ENCODE assay signal across 9 mouse cellular contexts in the genomic region with DNA sequence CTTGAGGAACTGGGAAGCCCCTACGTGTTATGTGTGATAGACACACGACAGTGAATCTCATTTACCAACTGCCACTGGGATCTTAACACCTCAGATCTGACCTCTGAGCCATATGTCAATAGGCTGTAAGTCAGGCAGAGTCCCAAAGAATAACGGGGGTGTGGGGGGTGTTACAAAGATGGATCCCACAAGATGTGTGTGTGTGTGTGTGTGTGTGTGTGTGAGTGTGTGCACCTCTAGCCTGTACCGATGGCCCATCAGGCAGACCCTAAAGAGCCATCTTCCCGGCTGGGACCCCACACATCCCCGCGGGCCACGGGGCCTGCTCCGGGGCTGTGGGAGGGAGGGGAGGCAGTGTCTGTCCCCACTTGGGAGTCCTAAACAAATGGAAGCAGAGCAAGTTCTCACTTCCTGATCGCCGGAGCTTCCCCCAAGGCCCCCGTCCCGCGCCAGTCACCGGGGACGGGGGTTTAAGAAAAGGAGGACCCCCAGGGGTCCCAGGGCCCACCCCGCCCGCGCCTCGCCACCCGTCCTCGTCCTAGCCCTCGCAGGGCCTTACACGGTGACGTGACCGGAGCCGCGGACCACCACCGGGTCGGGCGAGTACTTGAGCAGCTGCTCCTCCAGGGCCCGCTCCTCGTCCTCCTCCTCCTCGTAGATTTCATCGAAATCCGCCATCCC. TPM values are rescaled to one million over a fixed set of nuclear protein-coding genes. Genes with fewer than 3 reads are reported as not detected.
DNase-seq lines count a peak whose midpoint lies in the region; ATAC-seq and TF ChIP-seq lines count a peak whose summit lies in the region.
"Had no signal": no experiment of that assay in that cellular context is flagged by ENCODE, and none has a peak within 500 bp of the region (broad histone marks: within the 10 kb centered on the region; RNA-seq: fewer than 3 reads in every experiment).

No protein-coding gene starts in this region.

- H3K36me3 ChIP-seq in E14TG2a.4 (ENCODE audit: insufficient read depth, low read length) (no peaks in the 10 kb centered on the region), myocyte (ENCODE audit: control insufficient read depth, insufficient read depth) (no peaks in the 10 kb centered on the region)
- 0 out of 2 replicates have a peak, but pooled peaks cover 6% of the 10 kb centered on the region for H3K36me3 ChIP-seq in heart, embryonic 12.5 days
- no peaks in the 10 kb centered on the region for H3K36me3 ChIP-seq in limb, embryonic 15.5 days

- peak overlapping the region; percentile 92 for H3K4me2 ChIP-seq in heart, embryonic 12.5 days
- peak overlapping the region; percentile 72 for H3K4me2 ChIP-seq in limb, embryonic 15.5 days
- H3K4me2 ChIP-seq in myocyte (ENCODE audit: low read depth): peak overlapping the region; percentile 93

- peak overlapping the region; percentile 94 for H3K27ac ChIP-seq in layer of hippocampus, adult 2 months
- H3K27ac ChIP-seq in brown adipose tissue, adult 24 weeks (replicated peaks; ENCODE audit: low read depth, low read length): peak overlapping the region; percentile 86
- peak overlapping the region; percentile 86 for H3K27ac ChIP-seq in heart, embryonic 12.5 days (ENCODE audit: poor library complexity, severe bottlenecking)
- peak overlapping the region; percentile 87 for H3K27ac ChIP-seq in limb, embryonic 15.5 days

- H3K9me3 ChIP-seq in E14TG2a.4 (ENCODE audit: low read length): no peaks in the 10 kb centered on the region
- H3K9me3 ChIP-seq in heart, embryonic 12.5 days (replicated peaks): peaks cover 2% of the 10 kb centered on the region; the same call in 1 of the 2 replicates
- H3K9me3 ChIP-seq in limb, embryonic 15.5 days: no peaks in the 10 kb centered on the region

- H3K4me3 ChIP-seq in layer of hippocampus, adult 2 months: peak overlapping the region; percentile 99
- H3K4me3 ChIP-seq in E14TG2a.4 (replicated peaks; ENCODE audit: low read length) (peak overlapping the region; percentile 93), myocyte (peak overlapping the region; percentile 71)
- H3K4me3 ChIP-seq in brown adipose tissue, adult 24 weeks (ENCODE audit: insufficient read depth, low read depth, low read length): peak overlapping the region; percentile 100
- H3K4me3 ChIP-seq in heart, embryonic 12.5 days: peak overlapping the region; percentile 95
- peak overlapping the region; percentile 98 for H3K4me3 ChIP-seq in limb, embryonic 15.5 days

- H3K9ac ChIP-seq in heart, embryonic 12.5 days: peak overlapping the region; percentile 99
- peak overlapping the region; percentile 100 for H3K9ac ChIP-seq in limb, embryonic 15.5 days

- peaks cover 35% of the 10 kb centered on the region for H3K4me1 ChIP-seq in E14TG2a.4 (replicated peaks; ENCODE audit: low read depth, low read length)
- H3K4me1 ChIP-seq in brown adipose tissue, adult 24 weeks (ENCODE audit: control insufficient read depth, insufficient read depth, insufficient read length, low read length): peaks cover 16% of the 10 kb centered on the region
- peaks cover 15% of the 10 kb centered on the region for H3K4me1 ChIP-seq in heart, embryonic 12.5 days (replicated peaks)
- H3K4me1 ChIP-seq in limb, embryonic 15.5 days: peaks cover 4% of the 10 kb centered on the region

- peak overlapping the region; percentile 100 for H3ac ChIP-seq in myocyte (ENCODE audit: control insufficient read depth, insufficient read length)

- peaks cover 52% of the 10 kb centered on the region for H3K79me2 ChIP-seq in myocyte (ENCODE audit: control insufficient read depth, insufficient read depth)

- WGBS in heart, embryonic 12.5 days: under 1% methylated on average over 35 of the region's 36 CpGs
- WGBS in limb, embryonic 15.5 days: under 1% methylated on average over 33 of the region's 36 CpGs

- H3K27me3 ChIP-seq in E14TG2a.4 (ENCODE audit: insufficient read depth, low read length): peaks cover 17% of the 10 kb centered on the region
- H3K27me3 ChIP-seq in heart, embryonic 12.5 days (replicated peaks): 0 out of 2 replicates have a peak, but pooled peaks cover under 1% of the 10 kb centered on the region
- H3K27me3 ChIP-seq in limb, embryonic 15.5 days: no peaks in the 10 kb centered on the region
- H3K27me3 ChIP-seq in myocyte (ENCODE audit: control insufficient read depth, insufficient read depth, insufficient read length): no peaks in the 10 kb centered on the region

- no peak for TF ChIP-seq CTCF in layer of hippocampus, adult 2 months (conservative IDR thresholded peaks at IDR 0.05)
- no peak for TF ChIP-seq CTCF in E14TG2a.4 (conservative IDR thresholded peaks at IDR 0.05; ENCODE audit: low read length)

- peak; percentile 79 for ATAC-seq in heart, embryonic 12.5 days (ENCODE audit: insufficient number of reproducible peaks, low FRiP score)
- ATAC-seq in limb, embryonic 15.5 days (ENCODE audit: insufficient number of reproducible peaks, low FRiP score, low TSS enrichment, low read depth): peak; percentile 61

- DNase-seq in layer of hippocampus, adult 2 months (ENCODE audit: low spot score in 2 of 2): peak in 1 of 2 experiments; percentile 17
- DNase-seq in layer of hippocampus, adult 8-10 months (ENCODE audit: low spot score in 2 of 2): no peak
- no peak for DNase-seq in gastrocnemius, postnatal 10 days

- no peak for TF ChIP-seq POLR2A in myocyte (IDR thresholded peaks at IDR 0.05; ENCODE audit: insufficient read length, low read depth)

TF ChIP-seq in myocyte, 11 proteins besides CTCF, POLR2A, EP300 and RAD21:
- TF ChIP-seq MYOG (IDR thresholded peaks at IDR 0.05; ENCODE audit: control insufficient read depth in 1 of 3, insufficient read depth in 1 of 3, insufficient read length in 2 of 3, low read depth in 2 of 3): peak in 2 of 3 experiments; percentile 10 to 14
- no peak for TF ChIP-seq POLR2AphosphoS2 (IDR thresholded peaks at IDR 0.05; ENCODE audit: insufficient read length, low read depth)
- no peak for TF ChIP-seq CEBPB (IDR thresholded peaks at IDR 0.05; ENCODE audit: insufficient read depth, poor library complexity, severe bottlenecking)
- TF ChIP-seq MYOD1 (IDR thresholded peaks at IDR 0.05; ENCODE audit: control insufficient read depth in 1 of 3, insufficient read length in 2 of 3, low read depth in 2 of 3): peak in 1 of 3 experiments; percentile 15
TF ChIP-seq in myocyte: peak in this region for 2.

RNA-seq across cellular contexts. Expression of gene Chic2, which starts 0.8 kb away (rescaled TPM):
- 10 to 100 TPM; 18.7 to 19.4 TPM for total RNA-seq in layer of hippocampus, adult 2 months (2021)
- 10 to 100 TPM; 17.7 to 23.0 (median 20.5) TPM for total RNA-seq in layer of hippocampus, adult 8-10 months (2022)
- polyA plus RNA-seq in brown adipose tissue, adult 24 weeks (2012; ENCODE audit: insufficient read depth, insufficient read length, missing spikeins): 16.5 and 18.5 TPM in 2 replicates
- polyA plus RNA-seq in heart, embryonic 12.5 days (2016; fragmentation: Nextera tagmentation; extraction: Ambion mirVana): 39.9 and 40.5 TPM in 2 replicates
- 25.1 and 32.1 TPM in 2 replicates for polyA plus RNA-seq in limb, embryonic 15.5 days (2015; fragmentation: Nextera tagmentation; extraction: Ambion mirVana)
- polyA plus RNA-seq in myocyte (2012; fragmentation: generic; extraction: Trizol): 25.2 TPM
- total RNA-seq in gastrocnemius, postnatal 10 days (2021): 10 to 100 TPM; 24.5 to 25.9 TPM

RNA-seq across cellular contexts. Expression of gene Gsx2, which starts 31.6 kb away (rescaled TPM):
- total RNA-seq in layer of hippocampus, adult 2 months (2021): under 1 TPM; 0.51 to 0.59 TPM
- total RNA-seq in layer of hippocampus, adult 8-10 months (2022): under 1 TPM in 3 of 4 experiments, not detected in 1; 0.30 to 0.67 (median 0.37) TPM
- polyA plus RNA-seq in brown adipose tissue, adult 24 weeks (2012; ENCODE audit: insufficient read depth, insufficient read length, missing spikeins): not detected in 2 replicates
- polyA plus RNA-seq in heart, embryonic 12.5 days (2016; fragmentation: Nextera tagmentation; extraction: Ambion mirVana): not detected in 2 replicates
- polyA plus RNA-seq in limb, embryonic 15.5 days (2015; fragmentation: Nextera tagmentation; extraction: Ambion mirVana): not detected in 2 replicates
- not detected for polyA plus RNA-seq in myocyte (2012; fragmentation: generic; extraction: Trizol)
- total RNA-seq in gastrocnemius, postnatal 10 days (2021): not detected
- polyA plus RNA-seq: gonadal fat pad, adult 2 months had no signal
